Mouse (Mus musculus): ENCODE measurements at regions not wholly inside any gene's neighbourhood (a gene's known extent, or its start where the extent isn't known, plus 50 kb on each side); places are given as distances from the start of the nearest gene placed in this dataset.

- H3K79me2 ChIP-seq (ENCODE audit: control insufficient read depth, insufficient read depth, low read length, poor library complexity): no peaks in the 10 kb centered on the region; the same call in 1 of the 2 replicates
- no peaks in the 10 kb centered on the region for H3K4me1 ChIP-seq (ENCODE audit: control insufficient read depth in 1 of 2, insufficient read depth in 2 of 2, low read length in 2 of 2)
- DNase-seq (ENCODE audit: low read depth, low spot score): no peak
- no peaks in the 10 kb centered on the region for H3K36me3 ChIP-seq (ENCODE audit: control insufficient read depth in 1 of 2, insufficient read depth in 2 of 2, low read length in 2 of 2)
- no peak overlapping the region for H3K27ac ChIP-seq (ENCODE audit: control insufficient read depth, low read depth, low read length)
- H3K9ac ChIP-seq (ENCODE audit: control insufficient read depth, low read depth, low read length, poor library complexity, severe bottlenecking): no peak overlapping the region
- TF ChIP-seq MXI1 (IDR thresholded peaks at IDR 0.05; ENCODE audit: low read depth, low read length) (no peak), HCFC1 (IDR thresholded peaks at IDR 0.05; ENCODE audit: low read depth, low read length) (no peak), MAZ (IDR thresholded peaks at IDR 0.05; ENCODE audit: low read depth, low read length) (no peak), ZMIZ1 (IDR thresholded peaks at IDR 0.05; ENCODE audit: low read depth, low read length) (no peak), ZKSCAN1 (IDR thresholded peaks at IDR 0.05; ENCODE audit: low read depth, low read length) (no peak)
- no peaks in the 10 kb centered on the region for H3K27me3 ChIP-seq (ENCODE audit: control insufficient read depth in 1 of 2, insufficient read depth in 2 of 2, low read length in 2 of 2)
- no peak overlapping the region for H3K4me3 ChIP-seq (ENCODE audit: control insufficient read depth in 1 of 2, insufficient read depth in 1 of 2, low read depth in 2 of 2, low read length in 2 of 2)
- H3K9me3 ChIP-seq (replicated peaks; ENCODE audit: insufficient read depth, low read length): no peaks in the 10 kb centered on the region
Observed at GRCm38 (mm10) chr3:140129065-140129778, 923.7 kb downstream of the Stpg2 start.

- Histone ChIP-seq H3K27ac (ENCODE audit: control insufficient read depth, low read depth, low read length) (no peak overlapping the region), H3K36me3 (ENCODE audit: control insufficient read depth in 1 of 2, insufficient read depth in 2 of 2, low read length in 2 of 2) (no peaks in the 10 kb centered on the region), H3K79me2 (ENCODE audit: control insufficient read depth, insufficient read depth, low read length, poor library complexity) (no peaks in the 10 kb centered on the region), H3K9ac (ENCODE audit: control insufficient read depth, low read depth, low read length, poor library complexity, severe bottlenecking) (no peak overlapping the region), H3K27me3 (ENCODE audit: control insufficient read depth in 1 of 2, insufficient read depth in 2 of 2, low read length in 2 of 2) (no peaks in the 10 kb centered on the region), H3K4me3 (ENCODE audit: control insufficient read depth in 1 of 2, insufficient read depth in 1 of 2, low read depth in 2 of 2, low read length in 2 of 2) (no peak overlapping the region), H3K4me1 (ENCODE audit: control insufficient read depth in 1 of 2, insufficient read depth in 2 of 2, low read length in 2 of 2) (no peaks in the 10 kb centered on the region), H3K9me3 (replicated peaks; ENCODE audit: insufficient read depth, low read length) (no peaks in the 10 kb centered on the region)
- no peak for DNase-seq (ENCODE audit: low read depth, low spot score)
- no peak for TF ChIP-seq SMC3 (IDR thresholded peaks at IDR 0.05; ENCODE audit: low read depth, low read length)
- no peak for TF ChIP-seq GABPA (IDR thresholded peaks at IDR 0.05; ENCODE audit: low read depth, low read length)
- TF ChIP-seq CHD2 (IDR thresholded peaks at IDR 0.05; ENCODE audit: low read length): no peak
- TF ChIP-seq MAX (IDR thresholded peaks at IDR 0.05; ENCODE audit: low read length): no peak
- no peak for TF ChIP-seq TBP (IDR thresholded peaks at IDR 0.05; ENCODE audit: low read depth, low read length)
- TF ChIP-seq USF1 (IDR thresholded peaks at IDR 0.05; ENCODE audit: low read depth, low read length): no peak
- no peak for TF ChIP-seq RAD21 (IDR thresholded peaks at IDR 0.05; ENCODE audit: low read depth, low read length)
- TF ChIP-seq MYB (IDR thresholded peaks at IDR 0.05; ENCODE audit: low read depth, low read length): no peak
Observed at GRCm38 (mm10) chr3:140143900-140144299, 938.4 kb downstream of the Stpg2 start.

DNA sequence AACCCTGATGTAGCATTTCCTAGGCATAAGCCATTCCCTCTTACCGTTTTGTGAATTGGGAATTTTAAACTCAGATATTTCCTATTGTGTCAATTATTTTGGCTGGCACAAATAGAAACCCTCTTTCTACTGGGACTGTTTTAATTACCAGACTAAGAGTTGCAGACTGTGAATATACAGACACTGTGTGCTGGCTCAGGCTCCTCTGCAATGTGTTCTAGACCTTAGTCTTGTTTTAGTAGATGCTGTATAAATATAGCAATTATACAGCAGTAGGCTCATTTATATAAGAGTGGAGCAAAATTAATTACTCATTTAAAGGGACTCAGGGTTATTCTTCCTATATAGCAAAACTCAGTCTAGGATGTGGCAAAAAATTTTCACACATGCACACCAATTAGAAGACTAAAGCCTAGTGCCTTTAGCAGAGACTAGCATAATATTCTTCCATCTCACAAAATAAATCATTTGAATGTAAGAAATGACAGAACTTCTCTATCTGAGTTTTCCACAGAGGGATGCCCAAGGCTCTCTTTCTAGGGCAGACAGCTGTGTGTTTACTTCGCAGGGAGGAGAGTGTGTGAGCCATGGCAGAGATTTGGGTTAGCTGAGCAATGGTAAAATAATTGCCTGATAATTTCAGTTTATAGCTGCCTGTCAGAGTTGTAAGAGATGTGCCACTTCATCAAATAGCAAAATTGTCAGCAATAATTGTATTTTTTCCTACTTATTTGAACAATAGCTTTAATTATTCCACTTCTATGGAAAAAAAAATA, 941.9 kb downstream of the Stpg2 start:
- Histone ChIP-seq H3K9me3 (replicated peaks; ENCODE audit: insufficient read depth, low read length) (no peaks in the 10 kb centered on the region), H3K4me3 (ENCODE audit: control insufficient read depth in 1 of 2, insufficient read depth in 1 of 2, low read depth in 2 of 2, low read length in 2 of 2) (no peak overlapping the region), H3K4me1 (ENCODE audit: control insufficient read depth in 1 of 2, insufficient read depth in 2 of 2, low read length in 2 of 2) (no peaks in the 10 kb centered on the region), H3K27ac (ENCODE audit: control insufficient read depth, low read depth, low read length) (no peak overlapping the region), H3K27me3 (ENCODE audit: control insufficient read depth in 1 of 2, insufficient read depth in 2 of 2, low read length in 2 of 2) (no peaks in the 10 kb centered on the region), H3K36me3 (ENCODE audit: control insufficient read depth in 1 of 2, insufficient read depth in 2 of 2, low read length in 2 of 2) (no peaks in the 10 kb centered on the region), H3K79me2 (ENCODE audit: control insufficient read depth, insufficient read depth, low read length, poor library complexity) (no peaks in the 10 kb centered on the region), H3K9ac (ENCODE audit: control insufficient read depth, low read depth, low read length, poor library complexity, severe bottlenecking) (no peak overlapping the region)
- TF ChIP-seq MEF2A (IDR thresholded peaks at IDR 0.05; ENCODE audit: extremely low read depth, insufficient replicate concordance, low read depth, low read length, poor library complexity, severe bottlenecking) (no peak), RCOR1 (IDR thresholded peaks at IDR 0.05; ENCODE audit: low read depth, low read length) (no peak), NELFE (IDR thresholded peaks at IDR 0.05; ENCODE audit: low read depth, low read length) (no peak), POLR2AphosphoS5 (IDR thresholded peaks at IDR 0.05; ENCODE audit: borderline replicate concordance, low read depth, low read length) (no peak), E2F4 (IDR thresholded peaks at IDR 0.05; ENCODE audit: borderline replicate concordance, low read depth, low read length) (no peak), GATA1 (IDR thresholded peaks at IDR 0.05; ENCODE audit: low read depth, low read length) (no peak), MAX (IDR thresholded peaks at IDR 0.05; ENCODE audit: low read length) (no peak), CTCF (IDR thresholded peaks at IDR 0.05 in 2 of 3, conservative IDR thresholded peaks at IDR 0.05 in 1 of 3; ENCODE audit: control insufficient read depth in 1 of 3, insufficient read depth in 1 of 3, low read depth in 2 of 3, low read length in 3 of 3, poor library complexity in 1 of 3, severe bottlenecking in 1 of 3) (no peak), CHD1 (IDR thresholded peaks at IDR 0.05; ENCODE audit: low read depth, low read length) (no peak), RAD21 (IDR thresholded peaks at IDR 0.05; ENCODE audit: low read depth, low read length) (no peak), TCF12 (IDR thresholded peaks at IDR 0.05; ENCODE audit: low read depth, low read length) (no peak), KAT2A (conservative IDR thresholded peaks at IDR 0.05; ENCODE audit: low read depth, low read length) (no peak), HCFC1 (IDR thresholded peaks at IDR 0.05; ENCODE audit: low read depth, low read length) (no peak), ZNF384 (IDR thresholded peaks at IDR 0.05; ENCODE audit: low read depth, low read length) (no peak), SIN3A (IDR thresholded peaks at IDR 0.05; ENCODE audit: low read length) (no peak), ZMIZ1 (IDR thresholded peaks at IDR 0.05; ENCODE audit: low read depth, low read length) (no peak)
- DNase-seq (ENCODE audit: low read depth, low spot score): no peak

Data from MEL (cell line).